Mouse (Mus musculus) forebrain, postnatal 0 days (tissue): ENCODE measurements around the gene Stk32c. TPM values are rescaled to one million over a fixed set of nuclear protein-coding genes. Genes with fewer than 3 reads are reported as not detected.
A peak's percentile ranks its signal among the peaks of the same experiment; 100 is the strongest.

Source experiments
- ATAC-seq: fragments of 200-750 bp; cut with Nextera tagmentation; 2 replicates; pipeline ENCODE4 v1.8.0; 2017; ENCODE audit warnings: mild to moderate bottlenecking, moderate library complexity
- DNase-seq: peaks from one replicate; pipeline ENCODE4 v3.0.0-alpha.2; 2015
- H3K27ac ChIP-seq: fragments of 300-500 bp; sonication (generic); 2 replicates; pipeline ENCODE4 v1.5.1; 2014; ENCODE audit warnings: low read depth, mild to moderate bottlenecking, antibody characterized with exemption, low read length, moderate library complexity, mixed read lengths
- H3K27me3 ChIP-seq: fragments of 300-500 bp; sonication (generic); 2 replicates; pipeline ENCODE4 v1.6.1; 2014; ENCODE audit warnings: mild to moderate bottlenecking, low read length, mixed read lengths; ENCODE audit not compliant: insufficient read depth
- H3K36me3 ChIP-seq: fragments of 300-500 bp; sonication (generic); 2 replicates; pipeline ENCODE4 v1.6.1; 2014; ENCODE audit warnings: mild to moderate bottlenecking, moderate library complexity; ENCODE audit not compliant: insufficient read depth
- H3K4me1 ChIP-seq: fragments of 300-500 bp; sonication (generic); 2 replicates; pipeline ENCODE4 v1.6.1; 2014; ENCODE audit warnings: antibody characterized with exemption; ENCODE audit not compliant: insufficient read depth
- H3K4me2 ChIP-seq: fragments of 300-500 bp; sonication (generic); 2 replicates; pipeline ENCODE4 v1.6.1; 2014; ENCODE audit warnings: low read depth, mild to moderate bottlenecking, moderate library complexity
- H3K4me3 ChIP-seq: fragments of 300-500 bp; sonication (generic); 2 replicates; pipeline ENCODE4 v1.5.1; 2014; ENCODE audit warnings: low read depth, low read length, mixed read lengths
- H3K9ac ChIP-seq: fragments of 300-500 bp; sonication (generic); 2 replicates; pipeline ENCODE4 v1.6.1; 2014; ENCODE audit warnings: mild to moderate bottlenecking
- H3K9me3 ChIP-seq: fragments of 300-500 bp; sonication (generic); 2 replicates; pipeline ENCODE4 v1.6.1; 2016; ENCODE audit warnings: low read length
- CTCF ChIP-seq: sonication (generic); IDR thresholded peaks from 2 replicates; pipeline ENCODE4 v1.5.1; 2016; ENCODE audit warnings: antibody characterized with exemption, control low read depth, low read depth
- WGBS: fragments of 180-500 bp; shearing (Covaris S2); extraction: QIAGEN DNeasy Blood & Tissue Kit; methylation state at CpG from one replicate; pipeline ENCODE4 v1.1.7; 2014; 5-methylcytosine and 5-hydroxymethylcytosine counted together
- polyA plus RNA-seq: library from polyadenylated mRNA; unstranded; fragments of >200 nt; fragmentation: Nextera tagmentation; extraction: Ambion mirVana; gene quantifications from 2 replicates; pipeline ENCODE4 v1.2.1, GENCODE M21; 2015
- total RNA-seq: library from RNA; depleted of rRNA; stranded (reverse); fragments of >200 nt; gene quantifications from 2 replicates; pipeline ENCODE4 v1.2.3, GENCODE M21; 2014

Stk32c gene
- total and polyA plus RNA-seq, 2 experiments from 2014 or later, result 2.8 to 30.7 TPM

- Histone ChIP-seq H3K27ac (no peak overlapping the region), H3K9me3 (no peaks in the 10 kb centered on the region), H3K4me3 (no peak overlapping the region), H3K4me1 (no peaks in the 10 kb centered on the region), H3K9ac (no peak overlapping the region), H3K36me3 (no peaks in the 10 kb centered on the region), H3K27me3 (no peaks in the 10 kb centered on the region; the same call in 1 of the 2 replicates), H3K4me2 (no peak overlapping the region)
- ATAC-seq (peak; percentile 88), DNase-seq (peak; percentile 87)
- TF ChIP-seq CTCF, result peak; percentile 90
- WGBS, result 28% methylated on average over 7 of the region's 7 CpGs
Observed at GRCm38 (mm10) chr7:139200108-139200507, 13.0 kb downstream of the Stk32c start.

DNA sequence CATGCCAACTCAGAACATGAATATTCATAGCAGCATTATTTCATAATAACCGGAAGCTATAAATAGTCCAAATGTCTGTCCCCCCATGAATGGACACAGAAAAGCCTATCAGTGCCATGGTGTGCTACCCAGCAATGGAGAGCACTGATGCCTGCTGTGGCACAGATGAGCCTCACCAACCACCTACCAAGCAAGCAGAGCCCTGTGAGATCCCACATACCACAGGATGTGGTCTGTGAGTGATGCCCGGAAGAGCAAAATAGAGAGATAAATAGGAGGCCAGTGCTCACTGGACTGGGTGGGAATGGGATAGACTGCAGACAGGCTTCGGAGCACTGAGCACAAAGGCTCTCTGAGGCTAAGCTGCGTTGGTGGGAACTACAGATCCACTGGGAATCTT lies 16.1 kb downstream of the Stk32c start:
- 73% methylated on average over 4 of the region's 4 CpGs for WGBS
- DNase-seq, result no peak
- no peaks in the 10 kb centered on the region for H3K4me1 ChIP-seq
- no peak for ATAC-seq
- no peak overlapping the region for H3K27ac ChIP-seq
- no peaks in the 10 kb centered on the region for H3K9me3 ChIP-seq
- no peaks in the 10 kb centered on the region; the same call in 1 of the 2 replicates for H3K27me3 ChIP-seq
- no peak for TF ChIP-seq CTCF
- H3K36me3 ChIP-seq, result no peaks in the 10 kb centered on the region
- H3K9ac ChIP-seq, result no peak overlapping the region
- no peak overlapping the region for H3K4me2 ChIP-seq
- H3K4me3 ChIP-seq, result no peak overlapping the region

DNA sequence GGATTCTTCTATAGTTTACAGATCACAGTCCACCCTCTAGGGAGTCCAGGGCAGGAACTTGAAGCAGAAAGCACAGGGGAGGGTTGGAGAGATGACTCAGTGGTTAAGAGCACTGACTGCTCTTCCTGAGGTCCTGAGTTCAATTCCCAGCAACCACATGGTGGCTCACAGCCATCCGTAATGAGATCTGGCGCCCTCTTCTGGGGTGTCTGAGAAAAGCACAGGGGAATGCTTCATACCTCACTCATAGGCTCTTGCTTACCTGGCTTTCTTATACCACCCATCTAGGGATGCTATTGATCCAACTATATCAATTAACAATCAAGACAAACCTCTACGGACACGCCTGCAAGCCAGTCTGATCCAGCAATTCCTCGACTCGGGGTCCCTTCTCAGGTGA lies 21.5 kb downstream of the Stk32c start:
- no peaks in the 10 kb centered on the region for H3K9me3 ChIP-seq
- no peak overlapping the region for H3K4me2 ChIP-seq
- DNase-seq (no peak), ATAC-seq (no peak)
- H3K4me1 ChIP-seq, result peaks cover 7% of the 10 kb centered on the region
- peak; percentile 43 for TF ChIP-seq CTCF
- H3K27me3 ChIP-seq, result 0 out of 2 replicates have a peak, but pooled peaks cover 3% of the 10 kb centered on the region
- H3K9ac ChIP-seq, result no peak overlapping the region
- WGBS, result 69% methylated on average over 6 of the region's 6 CpGs
- no peak overlapping the region for H3K27ac ChIP-seq
- H3K4me3 ChIP-seq, result no peak overlapping the region
- no peaks in the 10 kb centered on the region for H3K36me3 ChIP-seq

- no peak for DNase-seq
- no peak for TF ChIP-seq CTCF
- Histone ChIP-seq H3K27me3 (0 out of 2 replicates have a peak, but pooled peaks cover 3% of the 10 kb centered on the region), H3K27ac (no peak overlapping the region), H3K4me2 (no peak overlapping the region), H3K4me3 (no peak overlapping the region), H3K36me3 (no peaks in the 10 kb centered on the region), H3K9me3 (no peaks in the 10 kb centered on the region), H3K9ac (no peak overlapping the region), H3K4me1 (peaks cover 13% of the 10 kb centered on the region)
- 97% methylated on average over 4 of the region's 4 CpGs for whole genome bisulfite sequencing
- ATAC-seq, result no peak
Observed at GRCm38 (mm10) chr7:139190616-139191015, 22.5 kb downstream of the Stk32c start.

DNA sequence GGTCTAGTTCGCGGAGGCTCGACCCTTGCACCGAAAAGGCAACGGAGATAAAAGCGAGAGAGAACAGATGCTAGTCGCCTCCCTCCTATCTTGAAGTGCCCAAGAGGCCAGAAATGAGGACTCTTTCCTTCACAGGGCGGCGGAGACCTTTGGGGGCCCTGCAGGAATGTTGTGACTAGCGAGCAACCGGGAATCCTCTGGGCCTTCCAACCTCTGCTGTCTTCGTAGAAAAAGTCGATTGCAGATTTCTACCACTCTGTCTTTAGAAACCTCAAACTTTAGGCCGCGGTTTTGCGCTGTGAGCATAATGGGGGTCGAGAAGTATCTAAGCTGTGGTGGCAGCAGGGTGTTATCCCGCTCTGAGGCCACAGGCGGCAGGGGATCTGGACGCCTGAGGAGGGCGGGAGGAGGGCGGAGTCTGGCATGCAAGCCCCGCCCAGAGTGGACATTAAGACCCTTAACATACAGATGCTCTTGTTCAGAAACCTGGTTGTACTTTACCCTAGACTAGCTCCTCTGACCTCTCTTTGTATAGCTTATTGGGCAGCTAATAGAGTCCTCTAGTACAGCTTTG lies 24.4 kb downstream of the Stk32c start:
- peak; percentile 66 for ATAC-seq

DNA sequence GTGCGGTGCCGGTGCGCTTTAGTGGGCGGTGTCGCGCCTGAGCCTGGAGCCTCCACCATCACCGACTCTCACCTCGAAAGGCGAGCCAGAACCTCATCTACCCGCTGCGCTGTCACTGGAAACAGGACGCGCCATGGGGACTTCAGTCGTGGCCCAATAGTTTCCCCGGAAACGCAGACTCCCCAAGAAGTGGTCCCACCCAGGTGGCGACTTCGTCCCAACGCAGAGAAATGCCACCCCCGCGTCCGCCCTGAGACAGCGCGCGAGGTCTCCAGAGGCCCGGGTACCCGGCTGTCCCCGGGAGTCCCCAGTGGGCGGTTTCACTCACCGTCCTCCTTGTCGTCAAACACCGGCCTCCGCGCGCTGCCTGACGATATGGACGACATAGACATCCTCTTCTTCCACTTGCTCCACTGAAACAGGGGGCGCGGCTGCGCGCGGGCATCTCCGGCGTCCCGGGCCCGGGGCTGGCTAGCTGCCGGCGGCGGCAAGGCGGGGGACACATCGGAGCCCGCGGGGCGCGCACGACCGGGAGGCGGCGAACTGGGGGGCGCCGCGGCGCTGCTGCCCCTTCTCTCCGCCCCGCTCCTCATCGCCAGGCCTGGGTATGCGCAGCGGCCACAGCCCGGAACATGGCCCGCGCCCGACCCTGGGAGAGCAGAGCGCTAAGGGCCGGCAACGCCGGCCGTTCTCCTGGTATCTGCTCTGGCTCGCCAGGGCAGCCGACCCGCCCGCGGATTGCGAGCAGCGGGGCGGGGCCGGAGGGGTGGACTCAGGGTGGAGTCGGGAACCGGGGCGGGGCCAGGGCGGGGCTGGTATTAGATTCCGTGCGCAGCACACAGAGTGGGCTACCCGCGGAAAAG lies 25.1 kb downstream of the Stk32c start:
- Histone ChIP-seq H3K4me1 (peaks cover 13% of the 10 kb centered on the region), H3K36me3 (no peaks in the 10 kb centered on the region), H3K27me3 (0 out of 2 replicates have a peak, but pooled peaks cover 3% of the 10 kb centered on the region), H3K9me3 (no peaks in the 10 kb centered on the region), H3K4me3 (peak overlapping the region; percentile 67), H3K9ac (peak overlapping the region; percentile 65), H3K27ac (0 out of 2 replicates have a peak overlapping the region, but pooled peaks have one; percentile 23), H3K4me2 (peak overlapping the region; percentile 81)
- peak; percentile 59 for DNase-seq
- under 1% methylated on average over 89 of the region's 94 CpGs for WGBS
- ATAC-seq, result peak; percentile 89
- TF ChIP-seq CTCF, result no peak

More for the DNA sequence above, 24.4 kb downstream of the Stk32c start:
- peak; percentile 43 for DNase-seq
- peak; percentile 26; the same call in 1 of the 2 replicates for TF ChIP-seq CTCF
- 0 out of 2 replicates have a peak, but pooled peaks cover 3% of the 10 kb centered on the region for H3K27me3 ChIP-seq
- 2% methylated on average over 23 of the region's 23 CpGs for WGBS
- H3K27ac ChIP-seq, result 0 out of 2 replicates have a peak overlapping the region, but pooled peaks have one; percentile 23
- peak overlapping the region; percentile 67 for H3K4me3 ChIP-seq
- H3K36me3 ChIP-seq, result no peaks in the 10 kb centered on the region
- no peaks in the 10 kb centered on the region for H3K9me3 ChIP-seq
- peak overlapping the region; percentile 81 for H3K4me2 ChIP-seq
- H3K9ac ChIP-seq, result peak overlapping the region; percentile 65
- peaks cover 13% of the 10 kb centered on the region for H3K4me1 ChIP-seq

- H3K27ac ChIP-seq, result no peak overlapping the region
- H3K27me3 ChIP-seq, result 0 out of 2 replicates have a peak, but pooled peaks cover 3% of the 10 kb centered on the region
- peak overlapping the region; percentile 67 for H3K4me3 ChIP-seq
- WGBS, result 30% methylated on average over 7 of the region's 7 CpGs
- H3K36me3 ChIP-seq, result no peaks in the 10 kb centered on the region
- ATAC-seq (no peak), DNase-seq (no peak)
- peak overlapping the region; percentile 81 for H3K4me2 ChIP-seq
- TF ChIP-seq CTCF, result no peak
- no peaks in the 10 kb centered on the region for H3K9me3 ChIP-seq
- H3K4me1 ChIP-seq, result peaks cover 13% of the 10 kb centered on the region
- peak overlapping the region; percentile 65 for H3K9ac ChIP-seq
Observed at GRCm38 (mm10) chr7:139187277-139187676, 25.8 kb downstream of the Stk32c start.
